Mouse (Mus musculus): ENCODE data around the gene Babam1. TPM values are rescaled to one million over a fixed set of nuclear protein-coding genes. Genes with fewer than 3 reads are reported as not detected.
"Not testable (repeated sequence)": the region's sequence is repeated elsewhere in the genome, so short reads cannot be mapped to it uniquely, and the experiment has no call there.

The Babam1 gene
- total RNA-seq, 2 experiments from 2014 or later, result 75.8 to 88.0 TPM

- DNase-seq, result peak; percentile 96
- intact Hi-C loops (cut with DNase I), result no loop called here
Measured at GRCm38 (mm10) chr8:71405401-71406098, 8.9 kb downstream of the Babam1 start, which contains the start of gene Ankle1. TSS of gene Ankle1 (plus strand) at chr8:71406010.

- DNase-seq, result peak; percentile 77
- intact Hi-C loops (cut with DNase I), result no loop called here
Measured at GRCm38 (mm10) chr8:71406099-71407015, 9.7 kb downstream of the Babam1 start.

- intact Hi-C loops (cut with DNase I), result no loop called here
- no peak for DNase-seq
Measured at GRCm38 (mm10) chr8:71407441-71407840, 10.8 kb downstream of the Babam1 start.

GRCm38 (mm10) chr8:71408231-71408630 lies 11.6 kb downstream of the Babam1 start:
- DNase-seq, result no peak
- intact Hi-C loops (cut with DNase I), result no loop called here

- DNase-seq, result no peak
Measured at GRCm38 (mm10) chr8:71411535-71412273, 15.0 kb downstream of the Babam1 start.

GRCm38 (mm10) chr8:71422121-71422520 lies 25.5 kb downstream of the Babam1 start:
- DNase-seq, result no peak
- intact Hi-C loops (cut with DNase I), result no loop called here

More at GRCm38 (mm10) chr8:71411535-71412273, 15.0 kb downstream of the Babam1 start:
- intact Hi-C loops (cut with DNase I), result no loop called here

GRCm38 (mm10) chr8:71432935-71433334 lies 36.3 kb downstream of the Babam1 start:
- intact Hi-C loops (cut with DNase I); DNase-seq: not testable (repeated sequence)

- DNase-seq, result no peak
- intact Hi-C loops (cut with DNase I), result no loop called here
Measured at GRCm38 (mm10) chr8:71437041-71437440, 40.4 kb downstream of the Babam1 start.

GRCm38 (mm10) chr8:71441404-71441803 lies 44.7 kb downstream of the Babam1 start:
- DNase-seq, result no peak

GRCm38 (mm10) chr8:71445096-71445495 lies 48.4 kb downstream of the Babam1 start:
- intact Hi-C loops (cut with DNase I), result loop anchor here (10.0 kb wide), 1 partner anchor 80 kb away; the partner anchor contains the start of gene Ccdc194
- DNase-seq, result no peak

More at GRCm38 (mm10) chr8:71441404-71441803, 44.7 kb downstream of the Babam1 start:
- intact Hi-C loops (cut with DNase I), result loop anchor here (10.0 kb wide), 1 partner anchor 83 kb away; the partner anchor contains the start of gene Ccdc194

- no peak for DNase-seq
- intact Hi-C loops (cut with DNase I), result no loop called here
Measured at GRCm38 (mm10) chr8:71451337-71451736, 54.7 kb downstream of the Babam1 start.

GRCm38 (mm10) chr8:71451777-71452176 lies 55.1 kb downstream of the Babam1 start:
- intact Hi-C loops (cut with DNase I), result no loop called here
- DNase-seq, result no peak

GRCm38 (mm10) chr8:71452669-71453068 lies 56.0 kb downstream of the Babam1 start:
- no peak for DNase-seq
- intact Hi-C loops (cut with DNase I), result no loop called here

Other genes starting within 250 kb of the Babam1 start
- gene Myo9b, start 124.1 kb upstream of the Babam1 start, total RNA-seq (2021), result 10 to 100 TPM; 47.3 to 48.5 TPM
- gene Haus8, start 123.9 kb upstream of the Babam1 start, total RNA-seq (2021), result 10 to 100 TPM; 38.8 to 39.4 TPM
- gene Use1, start 30.0 kb upstream of the Babam1 start, total RNA-seq (2021), result 100 to 1,000 TPM; 116 to 117 TPM
- 10 to 100 TPM; 17.9 to 18.5 TPM for gene Ocel1, start 25.6 kb upstream of the Babam1 start, total RNA-seq (2021)
- 10 to 100 TPM; 32.2 to 33.1 TPM for gene Nr2f6, start 14.9 kb upstream of the Babam1 start, total RNA-seq (2021)
- 1 to 10 TPM; 6.5 TPM for gene Ushbp1, start 1.1 kb upstream of the Babam1 start, total RNA-seq (2021)
- 1 to 10 TPM; 2.3 to 3.2 TPM for gene Ankle1, start 9.1 kb downstream of the Babam1 start, total RNA-seq (2021)
- gene Abhd8, start 66.8 kb downstream of the Babam1 start, total RNA-seq (2021), result 100 to 1,000 TPM; 113 to 121 TPM
- gene Mrpl34, start 68.1 kb downstream of the Babam1 start, total RNA-seq (2021), result 10 to 100 TPM; 71.3 to 73.7 TPM
- gene Dda1, start 72.3 kb downstream of the Babam1 start, total RNA-seq (2021), result 100 to 1,000 TPM; 135 to 139 TPM
- 10 to 100 TPM; 88.0 to 91.9 TPM for gene Ano8, start 89.1 kb downstream of the Babam1 start, total RNA-seq (2021)
- 10 to 100 TPM; 23.0 to 24.1 TPM for gene Gtpbp3, start 91.2 kb downstream of the Babam1 start, total RNA-seq (2021)
- 1 to 10 TPM; 6.2 to 7.3 TPM for gene Plvap, start 114.9 kb downstream of the Babam1 start, total RNA-seq (2021)
- gene Ccdc194, start 128.8 kb downstream of the Babam1 start, total RNA-seq (2021), result not detected
- gene Bst2, start 140.6 kb downstream of the Babam1 start, total RNA-seq (2021), result 1 to 10 TPM; 3.0 to 3.5 TPM
- gene Mvb12a, start 146.1 kb downstream of the Babam1 start, total RNA-seq (2021), result 10 to 100 TPM; 37.4 to 40.7 TPM
- gene Tmem221, start 162.0 kb downstream of the Babam1 start, total RNA-seq (2021), result not detected
- not detected for gene Nxnl1, start 169.7 kb downstream of the Babam1 start, total RNA-seq (2021)
- 10 to 100 TPM; 60.5 to 71.1 TPM for gene Slc27a1, start 172.0 kb downstream of the Babam1 start, total RNA-seq (2021)
- gene Pgls, start 195.3 kb downstream of the Babam1 start, total RNA-seq (2021), result 10 to 100 TPM; 85.7 to 97.3 TPM
- 1 to 10 TPM; 7.9 to 8.0 TPM for gene Fam129c, start 200.8 kb downstream of the Babam1 start, total RNA-seq (2021)
- gene Colgalt1, start 214.1 kb downstream of the Babam1 start, total RNA-seq (2021), result 10 to 100 TPM; 88.2 to 88.6 TPM

Measured in left cerebral cortex, postnatal 4 days (tissue).